Mouse (Mus musculus): ENCODE results near the gene Cabin1. TPM values are rescaled to one million over a fixed set of nuclear protein-coding genes. Genes with fewer than 3 reads are reported as not detected.

Cabin1 gene
- 5.2 TPM for polyA plus RNA-seq (2014; fragmentation: Illumina TruSeq; extraction: RNeasy Lipid Tissue Mini Kit (QIAGEN cat#74804); ENCODE audit: low read depth, low replicate concordance)

GRCm38 (mm10) chr10:75763682-75764518 is at the start of gene Cabin1:
Cabin1 (minus strand) TSS chr10:75764341.

GRCm38 (mm10) chr10:75798176-75798696 is 34.1 kb upstream of the Cabin1 start, which contains the start of gene Gstt1:
Gstt1 (minus strand) TSS chr10:75798584.

GRCm38 (mm10) chr10:75780769-75781578 is 16.8 kb upstream of the Cabin1 start, which contains the start of the genes Gm20441 and Gstt3:
Gm20441 (minus strand) TSS chr10:75780954.
Gstt3 (minus strand) TSS chr10:75781414.

DNA sequence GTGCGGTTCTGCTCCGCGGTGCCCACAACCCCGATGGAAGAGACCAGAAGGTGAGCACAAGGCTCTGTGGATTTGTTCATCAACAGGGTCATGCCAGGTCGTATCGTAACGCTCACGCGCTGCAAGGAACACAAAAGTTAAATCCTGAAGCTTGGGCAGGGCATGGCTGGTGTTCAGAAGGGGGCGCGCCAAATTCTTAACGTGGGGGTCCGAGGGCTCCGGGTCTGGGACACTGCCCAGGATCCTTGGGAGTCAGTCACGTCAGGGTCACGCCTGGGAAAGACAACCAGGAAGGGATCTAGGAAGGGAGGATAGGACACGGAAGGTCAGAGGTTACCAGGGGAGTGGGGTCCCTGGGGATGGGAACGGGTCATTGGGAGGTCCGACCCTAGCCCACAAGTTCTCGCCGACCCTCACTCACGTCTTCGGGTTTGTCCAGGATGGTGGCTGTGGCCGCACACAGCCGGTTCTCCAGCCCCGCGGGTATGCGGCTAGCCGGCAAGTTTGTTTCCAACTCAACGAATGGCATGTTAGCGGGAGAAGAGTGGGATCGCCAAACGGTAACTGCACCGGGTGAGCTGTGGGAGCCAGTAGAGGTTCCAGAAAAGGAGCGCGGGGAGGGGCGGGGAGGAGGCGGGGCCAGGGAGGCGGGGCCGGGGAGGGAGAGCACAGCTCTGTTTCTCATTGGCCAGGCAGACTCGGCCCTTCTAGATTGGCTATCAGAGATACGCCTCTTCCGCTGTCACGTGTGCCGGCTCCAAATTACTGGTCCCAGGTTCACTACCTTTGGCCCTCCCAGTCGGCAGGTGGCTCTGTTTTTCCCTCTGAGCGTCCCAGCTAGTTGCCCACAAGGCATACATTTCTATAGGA is 8.9 kb upstream of the Cabin1 start, which contains the start of gene Ddt:
Gene Ddt (minus strand): TSS at position 620 of the 870 bp plus-strand sequence.

DNA sequence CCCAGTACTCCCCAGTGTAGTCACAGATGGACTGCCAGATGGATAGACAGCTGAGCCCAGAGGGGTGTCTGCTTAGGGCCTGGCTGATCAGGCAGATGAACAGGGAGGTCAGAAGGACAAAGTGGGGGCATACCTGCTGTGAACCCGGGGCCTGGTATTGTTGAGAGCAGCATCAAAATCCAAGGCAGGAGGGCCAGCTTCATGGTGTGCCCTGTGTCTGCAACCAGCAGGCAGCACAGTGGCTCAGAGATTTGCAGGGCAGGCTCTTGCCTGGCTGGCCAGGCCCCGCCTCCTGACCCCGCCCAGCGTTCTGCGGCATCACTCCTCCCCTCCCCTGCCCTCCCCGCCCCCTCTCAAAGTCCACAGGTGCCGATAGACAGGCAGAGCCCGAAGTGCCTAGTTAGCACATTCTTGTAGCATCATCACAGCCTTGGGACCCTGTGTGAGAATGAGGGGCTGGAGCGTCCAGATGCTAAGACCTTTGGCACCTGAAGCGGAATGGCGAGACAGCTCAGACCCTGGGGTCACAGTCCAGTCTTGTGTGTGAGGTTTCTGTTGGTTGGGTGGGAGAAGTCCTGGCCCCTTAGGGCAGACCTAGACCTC is 120.3 kb downstream of the Cabin1 start, which contains the start of gene Susd2:
Gene Susd2 (minus strand): TSS at position 268 of the 603 bp plus-strand sequence.

Other genes starting within 250 kb of the Cabin1 start
- gene Snrpd3, start 246.8 kb downstream of the Cabin1 start, polyA plus RNA-seq (2014; fragmentation: Illumina TruSeq; extraction: RNeasy Lipid Tissue Mini Kit (QIAGEN cat#74804); ENCODE audit: low read depth, low replicate concordance), result 24.3 TPM
- gene Gucd1, start 246.4 kb downstream of the Cabin1 start, polyA plus RNA-seq (2014; fragmentation: Illumina TruSeq; extraction: RNeasy Lipid Tissue Mini Kit (QIAGEN cat#74804); ENCODE audit: low read depth, low replicate concordance), result 14.8 TPM
- gene Lrrc75b, start 204.0 kb downstream of the Cabin1 start, polyA plus RNA-seq (2014; fragmentation: Illumina TruSeq; extraction: RNeasy Lipid Tissue Mini Kit (QIAGEN cat#74804); ENCODE audit: low read depth, low replicate concordance), result 2.0 TPM
- gene Ggt1, start 202.7 kb downstream of the Cabin1 start, polyA plus RNA-seq (2014; fragmentation: Illumina TruSeq; extraction: RNeasy Lipid Tissue Mini Kit (QIAGEN cat#74804); ENCODE audit: low read depth, low replicate concordance), result 20.9 TPM
- 0.77 TPM for gene Ggt5, start 175.0 kb downstream of the Cabin1 start, polyA plus RNA-seq (2014; fragmentation: Illumina TruSeq; extraction: RNeasy Lipid Tissue Mini Kit (QIAGEN cat#74804); ENCODE audit: low read depth, low replicate concordance)
- gene Susd2, start 120.3 kb downstream of the Cabin1 start, polyA plus RNA-seq (2014; fragmentation: Illumina TruSeq; extraction: RNeasy Lipid Tissue Mini Kit (QIAGEN cat#74804); ENCODE audit: low read depth, low replicate concordance), result 16.4 TPM
- 13.3 TPM for gene Ddt, start 9.1 kb upstream of the Cabin1 start, polyA plus RNA-seq (2014; fragmentation: Illumina TruSeq; extraction: RNeasy Lipid Tissue Mini Kit (QIAGEN cat#74804); ENCODE audit: low read depth, low replicate concordance)
- gene Gm20441, start 16.6 kb upstream of the Cabin1 start, polyA plus RNA-seq (2014; fragmentation: Illumina TruSeq; extraction: RNeasy Lipid Tissue Mini Kit (QIAGEN cat#74804); ENCODE audit: low read depth, low replicate concordance), result not detected
- gene Gstt3, start 17.1 kb upstream of the Cabin1 start, polyA plus RNA-seq (2014; fragmentation: Illumina TruSeq; extraction: RNeasy Lipid Tissue Mini Kit (QIAGEN cat#74804); ENCODE audit: low read depth, low replicate concordance), result 38.1 TPM
- 18.6 TPM for gene Gstt1, start 34.2 kb upstream of the Cabin1 start, polyA plus RNA-seq (2014; fragmentation: Illumina TruSeq; extraction: RNeasy Lipid Tissue Mini Kit (QIAGEN cat#74804); ENCODE audit: low read depth, low replicate concordance)
- not detected for gene Gstt4, start 58.2 kb upstream of the Cabin1 start, polyA plus RNA-seq (2014; fragmentation: Illumina TruSeq; extraction: RNeasy Lipid Tissue Mini Kit (QIAGEN cat#74804); ENCODE audit: low read depth, low replicate concordance)
- 16.4 TPM for gene Gstt2, start 73.1 kb upstream of the Cabin1 start, polyA plus RNA-seq (2014; fragmentation: Illumina TruSeq; extraction: RNeasy Lipid Tissue Mini Kit (QIAGEN cat#74804); ENCODE audit: low read depth, low replicate concordance)
- gene Mif, start 95.9 kb upstream of the Cabin1 start, polyA plus RNA-seq (2014; fragmentation: Illumina TruSeq; extraction: RNeasy Lipid Tissue Mini Kit (QIAGEN cat#74804); ENCODE audit: low read depth, low replicate concordance), result 1.9 TPM
- gene Derl3, start 129.1 kb upstream of the Cabin1 start, polyA plus RNA-seq (2014; fragmentation: Illumina TruSeq; extraction: RNeasy Lipid Tissue Mini Kit (QIAGEN cat#74804); ENCODE audit: low read depth, low replicate concordance), result not detected
- 10.3 TPM for gene Smarcb1, start 157.3 kb upstream of the Cabin1 start, polyA plus RNA-seq (2014; fragmentation: Illumina TruSeq; extraction: RNeasy Lipid Tissue Mini Kit (QIAGEN cat#74804); ENCODE audit: low read depth, low replicate concordance)
- gene Chchd10, start 168.8 kb upstream of the Cabin1 start, polyA plus RNA-seq (2014; fragmentation: Illumina TruSeq; extraction: RNeasy Lipid Tissue Mini Kit (QIAGEN cat#74804); ENCODE audit: low read depth, low replicate concordance), result 55.2 TPM
- 1.3 TPM for gene Mmp11, start 172.2 kb upstream of the Cabin1 start, polyA plus RNA-seq (2014; fragmentation: Illumina TruSeq; extraction: RNeasy Lipid Tissue Mini Kit (QIAGEN cat#74804); ENCODE audit: low read depth, low replicate concordance)
- 0.36 TPM for gene Gm867, start 176.3 kb upstream of the Cabin1 start, polyA plus RNA-seq (2014; fragmentation: Illumina TruSeq; extraction: RNeasy Lipid Tissue Mini Kit (QIAGEN cat#74804); ENCODE audit: low read depth, low replicate concordance)
- not detected for gene Vpreb3, start 178.7 kb upstream of the Cabin1 start, polyA plus RNA-seq (2014; fragmentation: Illumina TruSeq; extraction: RNeasy Lipid Tissue Mini Kit (QIAGEN cat#74804); ENCODE audit: low read depth, low replicate concordance)
- not detected for gene Gm5134, start 190.2 kb upstream of the Cabin1 start, polyA plus RNA-seq (2014; fragmentation: Illumina TruSeq; extraction: RNeasy Lipid Tissue Mini Kit (QIAGEN cat#74804); ENCODE audit: low read depth, low replicate concordance)

Measured in kidney, adult 10 weeks (tissue).